Mouse (Mus musculus) E14TG2a.4 (cell line): ENCODE results near the gene Nrxn3.

Source experiments
- H3K27me3 ChIP-seq: 2 replicates; pipeline ENCODE4 v1.6.1; 2014; ENCODE audit warnings: low read length, control low read depth; ENCODE audit not compliant: insufficient read depth
- H3K36me3 ChIP-seq: 2 replicates; pipeline ENCODE4 v1.6.1; 2014; ENCODE audit warnings: low read length, control low read depth; ENCODE audit not compliant: insufficient read depth
- H3K4me1 ChIP-seq: replicated peaks from 2 replicates; pipeline ENCODE4 v1.6.1; 2014; ENCODE audit warnings: low read depth, low read length, control low read depth
- H3K4me3 ChIP-seq: replicated peaks from 2 replicates; pipeline ENCODE4 v1.5.1; 2014; ENCODE audit warnings: mild to moderate bottlenecking, low read length
- H3K9me3 ChIP-seq: 2 replicates; pipeline ENCODE4 v1.6.1; 2014; ENCODE audit warnings: low read length, control low read depth
- CTCF ChIP-seq: conservative IDR thresholded peaks from 2 replicates; pipeline ENCODE4 v1.5.1; 2014; ENCODE audit warnings: low read length
- NANOG ChIP-seq: IDR thresholded peaks from 2 replicates; pipeline ENCODE4 v1.6.1; 2014; ENCODE audit warnings: borderline replicate concordance, low read length, mixed read lengths
- POU5F1 ChIP-seq: IDR thresholded peaks from 2 replicates; pipeline ENCODE4 v1.6.1; 2014; ENCODE audit warnings: low read length, borderline replicate concordance

The Nrxn3 gene

GRCm38 (mm10) chr12:89963073-89963472, 1240.4 kb downstream of the Nrxn3 start:
- H3K4me1 ChIP-seq: no peaks in the 10 kb centered on the region
- H3K4me3 ChIP-seq: no peak overlapping the region
- no peaks in the 10 kb centered on the region for H3K36me3 ChIP-seq
- no peaks in the 10 kb centered on the region for H3K27me3 ChIP-seq
- TF ChIP-seq NANOG (no peak), CTCF (no peak), POU5F1 (no peak)
- no peaks in the 10 kb centered on the region for H3K9me3 ChIP-seq

GRCm38 (mm10) chr12:89976648-89977047, 1254.0 kb downstream of the Nrxn3 start:
- H3K9me3 ChIP-seq: no peaks in the 10 kb centered on the region
- H3K4me3 ChIP-seq: no peak overlapping the region
- no peaks in the 10 kb centered on the region for H3K27me3 ChIP-seq
- no peaks in the 10 kb centered on the region for H3K36me3 ChIP-seq
- TF ChIP-seq NANOG (no peak), POU5F1 (no peak), CTCF (no peak)
- no peaks in the 10 kb centered on the region for H3K4me1 ChIP-seq

GRCm38 (mm10) chr12:89977479-89977878, 1254.8 kb downstream of the Nrxn3 start:
- no peaks in the 10 kb centered on the region for H3K4me1 ChIP-seq
- TF ChIP-seq CTCF (no peak), NANOG (no peak), POU5F1 (no peak)
- H3K36me3 ChIP-seq: no peaks in the 10 kb centered on the region
- no peak overlapping the region for H3K4me3 ChIP-seq
- H3K27me3 ChIP-seq: no peaks in the 10 kb centered on the region
- no peaks in the 10 kb centered on the region for H3K9me3 ChIP-seq

- no peak for TF ChIP-seq POU5F1
- no peak for TF ChIP-seq NANOG
- TF ChIP-seq CTCF: no peak
- H3K27me3 ChIP-seq: no peaks in the 10 kb centered on the region
Measured at GRCm38 (mm10) chr12:89979190-89979589, 1256.5 kb downstream of the Nrxn3 start.

GRCm38 (mm10) chr12:89982445-89982844, 1259.8 kb downstream of the Nrxn3 start:
- H3K4me1 ChIP-seq: no peaks in the 10 kb centered on the region
- no peaks in the 10 kb centered on the region for H3K27me3 ChIP-seq
- H3K4me3 ChIP-seq: no peak overlapping the region
- TF ChIP-seq CTCF: no peak
- no peaks in the 10 kb centered on the region for H3K9me3 ChIP-seq
- no peaks in the 10 kb centered on the region for H3K36me3 ChIP-seq

More at GRCm38 (mm10) chr12:89979190-89979589, 1256.5 kb downstream of the Nrxn3 start:
- Histone ChIP-seq H3K9me3 (no peaks in the 10 kb centered on the region), H3K4me3 (no peak overlapping the region), H3K36me3 (no peaks in the 10 kb centered on the region), H3K4me1 (no peaks in the 10 kb centered on the region)

- H3K4me3 ChIP-seq: no peak overlapping the region
- TF ChIP-seq NANOG (no peak), POU5F1 (no peak), CTCF (no peak)
- H3K27me3 ChIP-seq: no peaks in the 10 kb centered on the region
Measured at GRCm38 (mm10) chr12:89983399-89983798, 1260.7 kb downstream of the Nrxn3 start.

GRCm38 (mm10) chr12:89986219-89986618, 1263.5 kb downstream of the Nrxn3 start:
- no peaks in the 10 kb centered on the region for H3K4me1 ChIP-seq
- H3K9me3 ChIP-seq: no peaks in the 10 kb centered on the region
- H3K36me3 ChIP-seq: no peaks in the 10 kb centered on the region
- no peak for TF ChIP-seq CTCF
- TF ChIP-seq POU5F1: no peak
- TF ChIP-seq NANOG: no peak
- H3K4me3 ChIP-seq: no peak overlapping the region
- no peaks in the 10 kb centered on the region for H3K27me3 ChIP-seq

More at GRCm38 (mm10) chr12:89983399-89983798, 1260.7 kb downstream of the Nrxn3 start:
- H3K36me3 ChIP-seq: no peaks in the 10 kb centered on the region
- no peaks in the 10 kb centered on the region for H3K4me1 ChIP-seq
- H3K9me3 ChIP-seq: no peaks in the 10 kb centered on the region

- H3K4me1 ChIP-seq: no peaks in the 10 kb centered on the region
- H3K27me3 ChIP-seq: no peaks in the 10 kb centered on the region
Measured at GRCm38 (mm10) chr12:89993273-89993672, 1270.6 kb downstream of the Nrxn3 start.

GRCm38 (mm10) chr12:89995392-89995791, 1272.7 kb downstream of the Nrxn3 start:
- no peaks in the 10 kb centered on the region for H3K36me3 ChIP-seq
- TF ChIP-seq POU5F1: no peak
- TF ChIP-seq CTCF: no peak
- no peak for TF ChIP-seq NANOG
- H3K9me3 ChIP-seq: no peaks in the 10 kb centered on the region
- H3K27me3 ChIP-seq: no peaks in the 10 kb centered on the region
- no peaks in the 10 kb centered on the region for H3K4me1 ChIP-seq
- no peak overlapping the region for H3K4me3 ChIP-seq

More at GRCm38 (mm10) chr12:89993273-89993672, 1270.6 kb downstream of the Nrxn3 start:
- Histone ChIP-seq H3K9me3 (no peaks in the 10 kb centered on the region), H3K36me3 (no peaks in the 10 kb centered on the region), H3K4me3 (no peak overlapping the region)
- TF ChIP-seq NANOG (no peak), POU5F1 (no peak), CTCF (no peak)
